In genomic region chr3:105991653-105992283, GRCm38 (mm10) we compare ENCODE assay signal across 9 mouse cellular contexts. TPM values are rescaled to one million over a fixed set of nuclear protein-coding genes. Genes with fewer than 3 reads are reported as not detected.
A peak's percentile ranks its signal among the peaks of the same experiment; 100 is the strongest.
DNase-seq lines count a peak whose midpoint lies in the region; ATAC-seq and TF ChIP-seq lines count a peak whose summit lies in the region.
"Had no signal": no experiment of that assay in that cellular context is flagged by ENCODE, and none has a peak within 500 bp of the region (broad histone marks: within the 10 kb centered on the region; RNA-seq: fewer than 3 reads in every experiment).

No protein-coding gene starts in this region.

- TF ChIP-seq POLR2A in liver, adult 2 months (IDR thresholded peaks at IDR 0.05; ENCODE audit: extremely low read depth, insufficient read depth, low read length), result no peak

- no peak for ATAC-seq in liver, embryonic 12.5 days
- ATAC-seq in granulocyte monocyte progenitor cell, adult 5-6 weeks (replicated peaks; ENCODE audit: poor library complexity, severe bottlenecking), result peak; percentile 61
- peak; percentile 51; the same call in 1 of the 2 replicates for ATAC-seq in midbrain, embryonic 16.5 days

- H3K79me2 ChIP-seq in liver, adult 2 months (ENCODE audit: control insufficient read depth, insufficient read depth, low read length), result no peaks in the 10 kb centered on the region

- H3K27ac ChIP-seq in liver, adult 2 months (replicated peaks; ENCODE audit: insufficient read depth, low read depth, low read length), result no peak overlapping the region
- H3K27ac ChIP-seq in liver, embryonic 12.5 days, result no peak overlapping the region
- H3K27ac ChIP-seq in midbrain, embryonic 16.5 days (ENCODE audit: low read length), result no peak overlapping the region

- H3K9me3 ChIP-seq in liver, embryonic 12.5 days (replicated peaks), result no peaks in the 10 kb centered on the region
- H3K9me3 ChIP-seq in midbrain, embryonic 16.5 days (replicated peaks; ENCODE audit: control insufficient read depth, low read length, poor library complexity, severe bottlenecking), result no peaks in the 10 kb centered on the region
- H3K9me3 ChIP-seq: megakaryocyte, embryonic 14.5 days had no signal

- WGBS in liver, adult 2 months, result 26% methylated on average over 4 of the region's 4 CpGs
- 26% methylated on average over 4 of the region's 4 CpGs for WGBS in liver, embryonic 12.5 days (ENCODE audit: insufficient replicate concordance)
- WGBS in midbrain, embryonic 16.5 days, result 33% methylated on average over 4 of the region's 4 CpGs

- peak; percentile 45 for TF ChIP-seq CTCF in liver, adult 2 months (IDR thresholded peaks at IDR 0.05; ENCODE audit: low read depth, low read length)

- H3K4me3 ChIP-seq in liver, adult 2 months (ENCODE audit: insufficient read depth, low read depth, low read length), result no peak overlapping the region
- no peak overlapping the region for H3K4me3 ChIP-seq in liver, embryonic 12.5 days
- H3K4me3 ChIP-seq in midbrain, embryonic 16.5 days (ENCODE audit: low read depth, low read length), result no peak overlapping the region
- H3K4me3 ChIP-seq: megakaryocyte, embryonic 14.5 days had no signal

- no peak overlapping the region for H3K9ac ChIP-seq in liver, adult 2 months (ENCODE audit: low read depth, low read length)
- H3K9ac ChIP-seq in liver, embryonic 12.5 days, result no peak overlapping the region
- H3K9ac ChIP-seq in midbrain, embryonic 16.5 days (ENCODE audit: low read depth, low read length), result no peak overlapping the region

- DNase-seq in liver, adult 2 months (ENCODE audit: extremely low read depth, low read depth, low spot score), result peak; percentile 26
- DNase-seq in Muller cell, postnatal 12 days (ENCODE audit: inconsistent ontology term), result peak; percentile 25
- DNase-seq in cerebellum, adult 18-20 months, result peak; percentile 38 to 63
- peak; percentile 25 to 61 for DNase-seq in left cerebral cortex, adult 18-20 months (ENCODE audit: low spot score in 2 of 2)
- DNase-seq in ovary, postnatal 36 days (ENCODE audit: low spot score), result no peak

- H3K27me3 ChIP-seq in liver, adult 2 months (ENCODE audit: control insufficient read depth, insufficient read depth, low read length), result no peaks in the 10 kb centered on the region
- H3K27me3 ChIP-seq in liver, embryonic 12.5 days (replicated peaks), result no peaks in the 10 kb centered on the region
- H3K27me3 ChIP-seq in midbrain, embryonic 16.5 days (ENCODE audit: control insufficient read depth, insufficient read depth, low read depth, low read length), result no peaks in the 10 kb centered on the region
- H3K27me3 ChIP-seq: megakaryocyte, embryonic 14.5 days had no signal

- no peaks in the 10 kb centered on the region for H3K4me1 ChIP-seq in liver, adult 2 months (ENCODE audit: control insufficient read depth, insufficient read depth, low read length)
- no peaks in the 10 kb centered on the region for H3K4me1 ChIP-seq in liver, embryonic 12.5 days
- H3K4me1 ChIP-seq in midbrain, embryonic 16.5 days (ENCODE audit: control insufficient read depth, insufficient read depth, low read length), result no peaks in the 10 kb centered on the region

- H3K36me3 ChIP-seq in liver, adult 2 months (ENCODE audit: control insufficient read depth, insufficient read depth, low read length), result no peaks in the 10 kb centered on the region
- no peaks in the 10 kb centered on the region for H3K36me3 ChIP-seq in liver, embryonic 12.5 days
- H3K36me3 ChIP-seq in midbrain, embryonic 16.5 days (ENCODE audit: control insufficient read depth, insufficient read depth, low read length), result no peaks in the 10 kb centered on the region

- no peak overlapping the region for H3K4me2 ChIP-seq in liver, embryonic 12.5 days
- H3K4me2 ChIP-seq in midbrain, embryonic 16.5 days (ENCODE audit: low read length), result no peak overlapping the region

RNA-seq across cellular contexts. Expression of gene Ovgp1, which starts 18.3 kb away (rescaled TPM):
- 0.37 and 0.67 TPM in 2 replicates for total RNA-seq in liver, adult 2 months (2014; rRNA removed)
- polyA plus RNA-seq in liver, adult 2 months (2012; rRNA removed), result 0.21 and 0.34 TPM in 2 replicates
- 0.45 and 0.77 TPM in 2 replicates for polyA plus RNA-seq in liver, embryonic 12.5 days (2016; fragmentation: Nextera tagmentation; extraction: Ambion mirVana)
- total RNA-seq in granulocyte monocyte progenitor cell, adult 5-6 weeks (2014; fragmentation: Nextera tagmentation), result 4.6 and 10.2 TPM in 2 replicates
- 0.78 and 0.88 TPM in 2 replicates for total RNA-seq in granulocyte monocyte progenitor cell, adult 5-6 weeks (2017)
- total RNA-seq in left cerebral cortex, adult 18-20 months (2021), result 1 to 10 TPM; 2.0 to 2.4 TPM
- 3.8 and 5.8 TPM in 2 replicates for polyA plus RNA-seq in midbrain, embryonic 16.5 days (2015; fragmentation: Nextera tagmentation; extraction: Ambion mirVana)

RNA-seq across cellular contexts. Expression of gene Pifo, which starts 22.7 kb away (rescaled TPM):
- not detected in 2 replicates for total RNA-seq in liver, adult 2 months (2014; rRNA removed)
- polyA plus RNA-seq in liver, adult 2 months (2012; rRNA removed), result not detected in 2 replicates
- polyA plus RNA-seq in liver, embryonic 12.5 days (2016; fragmentation: Nextera tagmentation; extraction: Ambion mirVana), result not detected in 2 replicates
- total RNA-seq in granulocyte monocyte progenitor cell, adult 5-6 weeks (2014; fragmentation: Nextera tagmentation), result not detected in 2 replicates
- total RNA-seq in granulocyte monocyte progenitor cell, adult 5-6 weeks (2017), result not detected in 2 replicates
- not detected for total RNA-seq in left cerebral cortex, adult 18-20 months (2021)
- 6.4 and 7.3 TPM in 2 replicates for polyA plus RNA-seq in midbrain, embryonic 16.5 days (2015; fragmentation: Nextera tagmentation; extraction: Ambion mirVana)

RNA-seq across cellular contexts. Expression of gene Atp5f1, which starts 31.9 kb away (rescaled TPM):
- total RNA-seq in liver, adult 2 months (2014; rRNA removed), result 445 and 641 TPM in 2 replicates
- polyA plus RNA-seq in liver, adult 2 months (2012; rRNA removed), result 237 and 247 TPM in 2 replicates
- polyA plus RNA-seq in liver, embryonic 12.5 days (2016; fragmentation: Nextera tagmentation; extraction: Ambion mirVana), result 368 TPM in 2 replicates
- 389 and 444 TPM in 2 replicates for total RNA-seq in granulocyte monocyte progenitor cell, adult 5-6 weeks (2014; fragmentation: Nextera tagmentation)
- total RNA-seq in granulocyte monocyte progenitor cell, adult 5-6 weeks (2017), result 507 and 649 TPM in 2 replicates
- total RNA-seq in left cerebral cortex, adult 18-20 months (2021), result 100 to 1,000 TPM; 247 to 264 TPM
- 543 and 547 TPM in 2 replicates for polyA plus RNA-seq in midbrain, embryonic 16.5 days (2015; fragmentation: Nextera tagmentation; extraction: Ambion mirVana)

RNA-seq across cellular contexts. Expression of gene Wdr77, which starts 32.6 kb away (rescaled TPM):
- 7.7 and 10.6 TPM in 2 replicates for total RNA-seq in liver, adult 2 months (2014; rRNA removed)
- polyA plus RNA-seq in liver, adult 2 months (2012; rRNA removed), result 24.1 and 30.1 TPM in 2 replicates
- polyA plus RNA-seq in liver, embryonic 12.5 days (2016; fragmentation: Nextera tagmentation; extraction: Ambion mirVana), result 86.6 and 90.0 TPM in 2 replicates
- 75.6 and 98.5 TPM in 2 replicates for total RNA-seq in granulocyte monocyte progenitor cell, adult 5-6 weeks (2014; fragmentation: Nextera tagmentation)
- 35.9 and 49.0 TPM in 2 replicates for total RNA-seq in granulocyte monocyte progenitor cell, adult 5-6 weeks (2017)
- total RNA-seq in left cerebral cortex, adult 18-20 months (2021), result 10 to 100 TPM; 43.4 to 53.4 TPM
- 89.7 and 90.9 TPM in 2 replicates for polyA plus RNA-seq in midbrain, embryonic 16.5 days (2015; fragmentation: Nextera tagmentation; extraction: Ambion mirVana)

RNA-seq across cellular contexts. Expression of gene Chil5, which starts 40.8 kb away (rescaled TPM):
- not detected in 2 replicates for total RNA-seq in liver, adult 2 months (2014; rRNA removed)
- polyA plus RNA-seq in liver, adult 2 months (2012; rRNA removed), result not detected in 2 replicates
- polyA plus RNA-seq in liver, embryonic 12.5 days (2016; fragmentation: Nextera tagmentation; extraction: Ambion mirVana), result not detected in 2 replicates
- total RNA-seq in granulocyte monocyte progenitor cell, adult 5-6 weeks (2014; fragmentation: Nextera tagmentation), result not detected in 2 replicates
- total RNA-seq in granulocyte monocyte progenitor cell, adult 5-6 weeks (2017), result 1.6 TPM in 1 of 2 replicates, not detected in the other
- not detected for total RNA-seq in left cerebral cortex, adult 18-20 months (2021)
- not detected in 2 replicates for polyA plus RNA-seq in midbrain, embryonic 16.5 days (2015; fragmentation: Nextera tagmentation; extraction: Ambion mirVana)
